Mouse (Mus musculus): ENCODE measurements at regions not wholly inside any gene's neighbourhood (a gene's known extent, or its start where the extent isn't known, plus 50 kb on each side); places are given as distances from the start of the nearest gene placed in this dataset.

DNA sequence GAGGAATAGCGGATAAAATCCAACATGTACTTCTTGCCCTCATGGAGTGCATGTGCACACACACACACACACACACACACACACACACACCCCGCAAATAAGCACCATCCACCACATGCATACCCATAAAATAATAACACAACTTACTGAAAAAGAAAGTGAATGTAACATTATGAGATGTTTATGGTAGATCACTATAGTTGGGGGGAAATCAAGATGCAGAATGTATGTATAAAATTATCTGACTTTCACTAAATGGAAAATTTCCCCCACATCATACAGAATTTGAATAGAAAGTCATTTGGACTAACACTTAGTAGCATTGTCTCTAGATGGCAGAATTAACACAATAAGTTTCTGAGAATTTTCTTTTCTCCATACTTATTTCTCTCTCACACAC is 57.2 kb upstream of the Nabp1 start:
- DNase-seq (ENCODE audit: low read depth, low spot score), result no peak

DNA sequence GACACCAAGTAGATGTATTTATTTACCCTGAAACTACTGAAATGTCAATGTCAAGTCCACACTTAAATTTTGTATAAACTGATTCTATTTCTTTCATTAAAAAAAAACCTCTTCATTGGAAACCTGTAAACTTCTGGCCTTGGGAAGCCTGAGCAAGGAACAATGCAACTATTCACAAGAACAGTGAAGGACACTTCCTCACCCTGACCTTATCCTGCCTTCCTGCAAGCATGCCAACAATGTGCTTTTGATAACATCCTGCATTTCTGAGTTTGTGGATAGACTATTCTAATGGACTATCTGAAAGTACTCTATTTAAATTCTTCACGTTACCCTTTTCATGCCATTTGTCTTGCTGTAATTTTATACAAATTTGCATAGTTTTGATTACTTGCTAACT is 53.1 kb upstream of the Nabp1 start:
- DNase-seq (ENCODE audit: low read depth, low spot score), result no peak

DNA sequence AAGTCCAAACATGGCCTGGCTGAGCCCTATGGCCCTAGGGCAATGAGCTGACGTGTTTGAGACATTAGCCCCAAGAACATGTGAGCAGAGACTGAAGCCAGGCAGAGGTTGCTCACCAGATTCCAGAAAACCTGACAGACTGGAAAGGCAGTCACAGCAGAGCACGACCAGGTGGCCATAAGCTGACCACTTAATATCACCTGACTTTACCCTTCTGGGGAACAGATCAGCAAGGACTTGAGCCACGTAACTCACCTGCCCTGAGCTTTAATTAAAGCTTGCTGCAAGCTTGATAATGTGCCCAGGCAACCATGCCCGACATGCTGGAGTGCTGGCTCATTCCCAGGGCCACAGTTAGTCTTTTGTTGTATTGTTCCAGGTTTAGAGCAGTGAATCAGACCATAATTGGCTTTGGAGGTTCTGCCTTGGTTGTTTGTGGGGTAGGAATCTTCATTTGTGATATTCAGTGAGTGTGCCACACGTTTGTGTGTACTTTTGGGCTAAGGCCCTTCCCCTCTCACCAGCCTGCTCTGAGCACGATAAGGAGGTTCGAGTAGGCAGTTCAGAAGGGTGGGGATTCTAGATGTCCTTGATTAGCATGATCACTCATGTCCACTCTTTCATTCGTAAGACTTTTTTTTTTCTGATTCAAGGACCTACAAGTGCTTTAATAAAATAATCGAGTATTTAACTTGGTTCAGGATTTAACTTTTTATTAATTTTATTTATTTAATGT is 52.1 kb upstream of the Nabp1 start:
- DNase-seq (ENCODE audit: low read depth, low spot score), result no peak

DNA sequence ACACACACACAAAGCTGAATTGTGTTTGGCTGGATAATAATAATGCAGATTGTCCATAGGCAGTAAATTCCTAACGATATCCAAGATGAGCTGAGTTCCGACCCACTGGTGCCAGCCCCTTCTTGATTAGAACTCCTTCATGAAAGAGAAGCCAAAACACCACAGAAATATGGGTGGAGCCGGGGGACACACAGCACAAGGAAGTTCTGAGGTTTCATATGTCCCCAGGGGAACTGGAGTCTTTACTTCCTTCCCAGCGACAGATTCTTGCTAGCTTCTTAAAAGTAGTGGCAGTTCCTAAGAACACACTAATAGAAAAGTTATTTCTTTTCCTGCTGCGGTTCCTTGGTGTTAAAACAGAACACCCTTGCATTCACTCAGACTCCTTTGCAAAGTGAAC is 51.4 kb upstream of the Nabp1 start:
- DNase-seq (ENCODE audit: low read depth, low spot score), result no peak

DNA sequence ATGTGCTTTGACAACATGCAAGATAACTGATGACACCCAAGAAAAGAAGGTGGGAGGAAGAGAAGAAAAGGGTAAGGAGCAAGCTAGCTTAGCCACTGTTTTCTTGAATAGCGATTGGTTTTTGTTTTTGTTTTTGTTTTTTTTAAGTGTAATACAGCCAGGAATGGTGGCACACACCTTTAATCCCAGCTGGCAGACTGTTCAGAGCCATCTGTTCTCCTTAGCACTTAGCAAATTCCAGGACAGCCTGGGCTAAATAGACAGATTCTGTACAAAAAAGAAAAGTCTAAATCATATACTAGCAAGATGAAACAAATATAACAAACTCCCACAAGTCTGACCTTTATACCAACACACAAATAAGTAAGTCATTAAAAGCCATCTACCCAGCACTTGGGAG is 50.4 kb upstream of the Nabp1 start:
- no peak for DNase-seq (ENCODE audit: low read depth, low spot score)

Data from embryo, embryonic 11.5 days (tissue).